Mouse (Mus musculus) natural killer cell, adult 2 months (primary cell): ENCODE results near the gene Mis12.

Experiments
- DNase-seq, 2 experiments: peaks; one replicate each; pipeline ENCODE4 v3.0.0; 2022; ENCODE audit warnings: low spot score in 2 of 2

Gene Mis12

GRCm38 (mm10) chr11:71017051-71017450 is 2.4 kb upstream of the Mis12 start:
- no peak for DNase-seq

- no peak for DNase-seq
Observed at GRCm38 (mm10) chr11:71018416-71019200, 803 bp upstream of the Mis12 start.

GRCm38 (mm10) chr11:71028280-71028679 is 8.9 kb downstream of the Mis12 start:
- DNase-seq: no peak

- no peak for DNase-seq
Observed at GRCm38 (mm10) chr11:71029403-71030118, 10.2 kb downstream of the Mis12 start.

- DNase-seq: no peak
Observed at GRCm38 (mm10) chr11:71032070-71032469, 12.7 kb downstream of the Mis12 start.

- DNase-seq: no peak
Observed at GRCm38 (mm10) chr11:71032491-71033162, 13.2 kb downstream of the Mis12 start.

GRCm38 (mm10) chr11:71033163-71033761 is 13.9 kb downstream of the Mis12 start, which contains the start of gene 6330403K07Rik:
6330403K07Rik (minus strand) TSS chr11:71033513.
- DNase-seq: no peak

GRCm38 (mm10) chr11:71039526-71040298 is 20.3 kb downstream of the Mis12 start:
- no peak for DNase-seq

GRCm38 (mm10) chr11:71052554-71052953 is 33.1 kb downstream of the Mis12 start:
- no peak for DNase-seq

GRCm38 (mm10) chr11:71076342-71076741 is 56.9 kb downstream of the Mis12 start:
- DNase-seq: no peak
